Mouse (Mus musculus) CD4-positive, CD25-positive, alpha-beta regulatory T cell, adult 2 months (primary cell): Measurements from ENCODE around the gene Riok2.
"Not testable (repeated sequence)": the region's sequence is repeated elsewhere in the genome, so short reads cannot be mapped to it uniquely, and the experiment has no call there.

Experiments
- DNase-seq: peaks from one replicate; pipeline ENCODE4 v3.0.0-alpha.2; 2012; ENCODE audit warnings: low read depth, low spot score

Riok2 gene

DNA sequence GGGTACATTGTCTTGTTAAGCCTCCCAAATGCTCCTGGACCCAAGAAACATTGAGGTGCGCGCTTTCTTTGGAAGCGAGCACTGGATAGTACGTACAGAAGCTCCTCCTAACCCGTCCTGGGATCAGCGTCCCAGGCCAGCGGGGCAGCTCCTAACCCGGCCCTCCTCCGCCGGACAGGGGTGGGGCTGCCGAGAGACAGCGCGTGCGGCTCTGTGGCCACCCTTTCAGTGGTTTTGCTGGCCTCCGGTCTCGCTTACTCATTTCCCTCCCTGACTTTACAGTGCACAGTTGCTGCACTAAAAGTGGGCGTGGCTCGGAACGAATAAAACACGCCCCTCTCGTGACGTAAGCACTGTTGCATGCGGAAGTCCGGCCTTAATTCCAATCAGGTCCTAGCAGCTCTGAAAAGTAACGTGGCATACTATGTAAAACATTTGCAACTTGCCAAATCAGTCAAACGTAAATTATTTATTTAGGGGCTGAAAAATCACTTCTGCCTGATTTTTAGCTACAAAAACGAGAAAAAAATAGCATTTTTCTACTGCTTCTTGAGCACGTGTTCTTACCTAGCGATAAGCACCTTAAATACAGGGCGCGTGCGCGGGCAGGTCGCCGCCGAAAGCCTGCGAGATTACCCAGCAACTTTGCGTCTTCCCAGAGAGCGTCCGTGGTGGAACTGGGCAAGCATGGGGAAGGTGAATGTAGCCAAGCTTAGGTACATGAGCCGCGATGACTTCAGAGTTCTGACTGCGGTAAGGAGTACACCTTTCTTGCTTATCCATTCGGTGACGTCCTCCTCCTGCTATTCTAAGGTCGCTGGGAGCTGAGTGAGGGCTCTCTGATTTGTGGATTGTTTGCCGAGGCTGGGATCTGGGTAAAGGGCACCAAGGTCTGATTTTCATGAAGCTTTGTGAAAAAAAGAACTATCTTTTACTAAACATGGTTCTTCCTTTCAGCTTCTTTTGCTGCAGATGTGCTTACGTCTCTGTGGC, at the start of gene Riok2:
Gene Riok2, plus strand, starts transcription at position 392 of the 993 bp plus-strand sequence.
- DNase-seq = peak; percentile 98

DNA sequence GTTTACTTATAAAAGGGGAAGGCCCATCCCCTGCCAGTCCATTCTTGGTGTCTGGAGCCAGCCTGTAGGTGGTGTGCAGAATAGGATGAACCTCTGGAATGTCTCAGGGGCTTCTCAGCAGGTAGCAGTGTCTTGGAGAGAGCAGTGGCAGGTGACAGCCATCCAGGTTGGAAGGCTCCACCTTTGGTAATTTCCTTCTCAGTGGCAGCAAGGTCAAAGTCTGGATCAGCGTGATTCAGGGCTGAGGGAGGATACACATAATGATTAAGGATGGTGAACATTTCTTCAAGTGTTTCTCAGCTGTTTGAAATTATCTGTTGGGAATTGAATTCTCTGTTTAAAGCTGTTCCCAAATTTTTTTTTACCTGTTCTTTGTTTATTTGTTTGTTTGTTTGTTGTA, 48.1 kb upstream of the Riok2 start:
- not testable (repeated sequence) for DNase-seq

DNA sequence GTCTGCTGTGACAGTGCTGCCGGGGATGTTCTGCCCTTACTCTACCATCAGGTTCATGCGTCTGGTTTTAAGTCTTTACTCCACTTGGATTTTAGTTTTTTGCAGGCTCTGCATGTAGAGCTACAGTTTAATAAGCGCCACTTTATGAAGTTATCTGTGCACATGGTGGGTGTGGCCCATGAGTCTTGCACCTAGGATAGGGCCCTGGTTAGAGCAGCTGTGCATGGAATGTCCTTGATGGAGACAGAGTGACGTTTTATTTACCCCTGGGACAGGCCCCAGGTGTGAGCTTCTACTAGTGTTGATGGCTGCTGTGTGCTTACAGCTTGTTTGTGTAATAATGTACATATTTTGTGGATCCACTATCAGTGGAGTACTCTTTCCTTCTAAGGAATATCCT, 47.5 kb upstream of the Riok2 start:
- DNase-seq = no peak

DNA sequence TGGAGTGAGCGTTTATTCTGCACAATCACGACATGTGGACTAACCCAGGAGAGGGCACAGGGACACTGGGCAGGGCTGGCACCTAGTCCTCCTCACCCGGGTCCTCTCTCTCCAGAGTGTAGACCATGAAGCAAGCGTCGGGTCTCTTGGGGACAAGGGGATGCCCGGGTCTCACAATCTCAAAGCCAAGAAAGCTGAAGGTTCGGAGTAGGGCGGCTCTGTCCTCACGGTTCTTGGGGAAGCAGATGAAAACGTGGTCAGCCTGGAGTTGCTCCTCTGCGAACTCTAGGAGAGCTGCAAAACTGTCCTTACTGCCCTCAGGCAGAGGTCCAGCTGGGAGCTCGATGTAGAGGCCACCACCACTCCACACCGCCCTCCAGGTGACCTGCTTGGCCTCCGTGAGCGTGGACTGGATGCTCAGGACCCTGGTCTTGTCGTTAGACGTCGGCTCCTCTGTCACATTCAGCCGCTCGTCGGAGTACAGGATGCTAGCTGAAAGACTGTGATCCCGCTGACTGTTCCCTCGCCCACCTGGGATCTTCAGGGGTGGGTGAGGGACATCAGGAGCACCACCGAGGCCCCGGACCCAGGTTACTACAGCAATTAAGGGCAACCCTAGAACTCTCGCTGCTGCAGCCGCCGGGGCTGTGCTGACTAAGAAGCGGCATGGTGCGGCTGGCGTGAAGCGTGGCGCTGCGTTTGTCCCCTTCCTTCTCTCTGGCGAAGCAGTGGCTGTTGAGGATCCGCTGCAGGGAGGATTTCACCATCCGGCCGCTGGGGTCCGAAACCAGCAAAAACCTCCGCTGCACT, 28.5 kb upstream of the Riok2 start:
- not testable (repeated sequence) for DNase-seq

DNA sequence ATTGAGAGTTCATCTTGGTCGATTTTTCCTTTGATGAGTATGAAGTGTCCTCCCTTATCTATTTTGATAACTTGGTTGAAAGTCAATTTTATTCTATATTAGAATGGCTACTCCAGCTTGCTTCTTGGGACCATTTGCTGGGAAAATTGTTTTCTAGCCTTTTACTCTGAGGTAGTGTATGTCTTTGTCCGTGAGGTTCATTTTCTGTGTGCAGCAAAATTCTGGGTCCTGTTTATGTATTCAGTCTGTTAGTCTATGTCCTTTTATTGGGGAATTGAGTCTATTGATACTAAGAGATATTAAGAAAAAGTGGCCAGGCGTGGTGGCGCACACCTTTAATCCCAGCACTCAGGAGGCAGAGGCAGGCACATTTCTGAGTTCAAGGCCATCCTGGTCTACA, 27.8 kb upstream of the Riok2 start:
- not testable (repeated sequence) for DNase-seq

DNA sequence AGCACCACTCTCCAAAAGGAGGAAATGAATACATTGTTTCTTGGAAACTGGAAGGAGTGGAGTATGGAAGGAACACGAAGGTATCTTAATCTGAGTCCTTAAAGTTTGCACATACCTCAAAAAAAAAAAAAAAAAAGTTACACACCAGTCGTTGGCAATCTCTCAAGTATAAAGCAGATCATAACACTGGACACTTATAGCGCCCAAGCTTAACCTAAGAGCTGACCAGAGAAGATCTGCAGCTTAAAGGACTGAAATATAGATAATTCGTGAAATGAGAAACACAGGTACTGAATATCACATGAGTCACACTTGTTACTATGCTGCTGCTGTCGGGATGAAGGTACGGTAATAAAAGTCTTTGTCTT, 575 bp upstream of the Riok2 start:
- DNase-seq = no peak

DNA sequence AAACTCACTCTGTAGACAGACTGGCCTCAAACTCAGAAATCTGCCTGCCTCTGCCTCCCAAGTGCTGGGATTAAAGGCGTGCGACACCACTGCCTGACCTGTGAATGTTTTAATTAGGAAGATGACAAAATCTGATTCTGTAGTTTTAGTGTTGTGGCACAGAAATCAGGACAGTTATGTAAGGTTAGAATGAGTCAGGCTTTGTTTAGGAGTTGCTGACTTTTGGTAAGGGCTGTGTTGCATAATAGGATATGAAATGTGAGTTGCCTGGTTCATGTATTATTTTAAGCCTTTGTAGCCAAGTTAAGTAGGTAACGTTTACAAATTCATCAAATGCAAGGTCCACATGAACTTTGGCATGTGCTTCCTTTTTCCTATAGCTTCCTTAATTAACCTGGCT, 1.5 kb downstream of the Riok2 start:
- no peak for DNase-seq

DNA sequence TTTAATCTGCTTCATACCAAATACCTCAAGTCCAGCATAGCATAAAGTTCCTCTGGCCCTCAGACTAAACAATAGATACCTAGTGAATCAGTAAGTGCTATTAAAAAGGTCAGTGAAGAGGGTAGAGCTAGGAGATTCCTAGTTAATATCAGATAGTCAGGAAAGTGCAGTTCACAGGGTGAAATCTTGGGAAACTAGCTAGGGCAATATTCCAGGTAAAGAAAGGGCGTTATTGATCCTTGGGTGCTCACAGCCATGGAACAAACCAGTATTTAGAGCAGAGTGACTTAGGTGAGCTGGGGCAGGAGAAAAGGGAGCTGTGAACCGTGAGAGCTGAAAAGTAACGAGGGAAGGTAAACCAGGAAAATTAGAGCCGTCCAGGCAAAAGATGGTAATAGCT, 9.6 kb downstream of the Riok2 start:
- DNase-seq = no peak

DNA sequence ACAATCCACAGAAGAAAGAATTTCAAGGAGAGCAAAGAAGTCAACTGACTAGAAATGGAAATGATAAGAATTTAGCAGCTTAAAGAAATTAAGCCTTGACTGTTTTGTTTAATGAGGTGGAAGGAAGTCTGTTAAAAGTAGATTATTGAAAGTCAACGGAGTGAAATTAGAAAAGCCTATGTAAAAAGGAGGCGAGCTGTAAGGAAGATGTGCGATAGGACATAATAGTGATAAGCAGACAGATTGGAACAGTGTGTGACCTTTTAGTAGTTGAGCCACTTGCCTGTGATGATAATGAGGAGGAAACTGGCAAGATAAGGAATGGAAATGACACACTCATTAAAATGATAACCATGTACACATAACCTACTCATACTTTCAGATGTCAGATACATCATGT, 10.4 kb downstream of the Riok2 start:
- DNase-seq = no peak

DNA sequence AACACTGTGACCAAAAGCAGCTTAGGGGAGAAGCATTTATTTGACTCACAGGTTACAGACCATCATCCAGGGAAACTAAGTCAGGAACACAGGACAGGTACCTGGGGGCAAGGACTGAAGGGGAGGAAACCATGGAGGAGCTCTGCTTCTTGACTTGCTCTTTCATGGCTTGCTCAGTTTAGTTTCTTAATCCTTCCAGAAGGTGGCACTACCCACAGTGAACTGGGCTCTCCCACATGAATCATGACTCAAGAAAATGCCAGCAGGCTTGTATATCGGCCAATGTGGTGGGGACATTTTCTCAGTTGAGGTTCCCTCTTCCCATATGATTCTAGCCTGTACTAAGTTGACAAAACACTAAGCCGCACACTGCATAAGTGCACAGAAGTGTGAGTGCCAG, 12.0 kb downstream of the Riok2 start:
- peak; percentile 18 for DNase-seq

DNA sequence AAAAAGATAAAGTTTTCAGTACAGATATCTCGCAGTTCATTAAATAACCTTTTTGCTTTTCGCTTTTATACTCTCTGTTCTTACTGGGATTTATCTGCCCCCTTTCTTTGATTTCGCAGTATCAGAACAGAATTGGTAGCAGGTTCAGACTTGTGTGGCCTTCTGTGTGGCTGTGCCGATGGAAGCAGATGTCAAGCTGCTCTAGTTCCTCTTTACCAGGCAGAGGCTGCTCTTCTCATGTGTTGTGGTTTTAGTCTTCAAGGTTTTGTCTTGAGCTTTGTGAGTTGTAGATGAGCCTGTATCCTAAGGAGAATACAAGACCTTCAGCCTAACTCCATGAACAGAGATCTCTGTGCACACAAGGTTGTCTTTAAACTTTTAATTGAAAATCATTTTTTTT, 17.7 kb downstream of the Riok2 start:
- DNase-seq = no peak

DNA sequence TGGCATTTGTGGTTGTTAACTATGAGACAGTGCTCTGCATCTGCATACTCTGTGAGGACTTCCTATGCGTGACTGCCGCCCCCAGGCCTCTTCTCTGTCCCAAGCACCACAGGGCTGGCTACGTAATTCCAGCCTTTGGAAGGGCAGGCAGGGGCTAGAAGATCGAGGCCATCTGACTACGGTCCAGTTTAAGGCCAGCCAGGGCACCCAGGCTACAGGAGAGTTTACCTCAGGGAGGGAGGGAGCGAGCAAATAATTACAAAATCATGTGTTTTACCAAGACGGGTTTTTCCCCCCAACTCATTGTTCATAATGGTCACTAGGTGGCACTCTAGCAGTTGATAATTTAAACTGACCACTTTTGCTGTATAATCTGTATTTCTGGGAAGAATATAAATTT, 18.8 kb downstream of the Riok2 start:
- DNase-seq = peak; percentile 34

DNA sequence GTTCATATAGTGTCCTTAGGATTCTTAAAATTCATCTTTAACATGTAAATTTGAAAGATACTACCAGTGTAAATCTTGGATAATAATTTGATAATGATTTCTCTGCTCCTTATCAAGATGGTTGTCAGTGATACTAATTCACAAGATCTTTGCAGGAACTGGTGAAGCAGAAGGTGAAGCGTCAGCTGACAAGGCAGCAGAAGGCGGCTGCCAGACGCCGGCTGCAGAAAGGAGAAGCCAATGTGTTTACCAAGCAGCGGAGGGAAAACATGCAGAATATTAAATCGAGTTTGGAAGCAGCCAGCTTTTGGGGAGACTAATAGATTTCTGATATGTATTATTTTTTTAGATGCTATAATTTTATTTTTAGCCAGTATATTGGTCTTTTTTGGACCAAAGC, 19.2 kb downstream of the Riok2 start:
- no peak for DNase-seq

DNA sequence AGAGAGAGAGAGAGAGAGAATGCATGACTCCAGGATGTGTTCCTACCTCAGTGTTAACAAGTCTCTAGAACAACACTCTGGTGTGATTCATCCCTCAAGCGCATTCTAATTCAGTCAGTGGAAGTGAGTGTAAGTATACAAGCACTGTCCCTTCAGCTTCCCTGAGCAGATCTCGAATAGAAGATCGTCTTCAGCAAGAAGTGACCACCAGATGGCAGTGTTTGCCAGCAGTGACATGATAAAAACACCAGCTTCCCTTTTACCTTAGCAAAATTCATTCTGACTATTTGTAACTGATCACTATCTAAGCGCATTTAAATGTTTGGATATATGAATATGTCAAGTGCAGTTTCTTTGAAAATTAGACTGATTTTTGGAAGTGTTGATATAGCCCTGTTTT, 20.2 kb downstream of the Riok2 start:
- peak; percentile 89 for DNase-seq

DNA sequence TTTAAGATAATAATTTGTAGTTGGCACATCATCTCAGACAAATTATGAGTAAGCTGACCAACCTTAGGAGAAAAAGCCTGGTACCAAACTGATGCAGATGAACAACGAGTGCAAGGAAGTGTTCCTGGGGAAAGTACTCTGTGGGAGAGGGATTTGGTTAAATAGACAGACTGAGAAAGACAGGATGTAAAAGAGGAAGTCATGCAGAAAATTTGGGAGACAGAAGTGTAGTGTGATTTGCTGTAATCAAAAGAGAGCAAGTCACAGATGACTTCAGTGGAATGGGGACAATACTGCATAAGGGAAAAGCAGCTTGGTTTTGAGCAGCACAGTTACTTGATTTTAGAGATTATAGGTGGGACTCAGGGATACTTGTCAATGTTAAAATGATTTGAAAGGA, 22.8 kb downstream of the Riok2 start:
- no peak for DNase-seq

DNA sequence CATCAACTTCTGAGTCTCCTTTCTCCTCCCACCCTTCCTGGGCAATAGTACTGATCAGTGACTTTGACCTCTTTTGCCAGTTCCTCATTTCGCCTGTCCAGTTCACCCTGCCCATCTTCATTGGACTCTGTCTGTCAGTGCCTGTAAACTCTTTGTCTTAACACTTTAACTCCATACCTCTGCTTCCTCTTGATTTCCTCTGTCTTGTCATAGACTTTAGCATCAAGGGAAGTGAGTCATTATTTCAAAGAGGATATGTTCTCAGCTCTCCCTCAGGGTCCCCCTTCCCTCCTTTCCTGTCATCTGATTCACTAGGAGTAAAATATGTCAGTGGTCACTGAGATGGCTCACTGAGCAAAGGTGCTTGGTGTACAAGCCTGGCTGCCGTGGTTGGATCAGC, 24.6 kb downstream of the Riok2 start:
- no peak for DNase-seq

DNA sequence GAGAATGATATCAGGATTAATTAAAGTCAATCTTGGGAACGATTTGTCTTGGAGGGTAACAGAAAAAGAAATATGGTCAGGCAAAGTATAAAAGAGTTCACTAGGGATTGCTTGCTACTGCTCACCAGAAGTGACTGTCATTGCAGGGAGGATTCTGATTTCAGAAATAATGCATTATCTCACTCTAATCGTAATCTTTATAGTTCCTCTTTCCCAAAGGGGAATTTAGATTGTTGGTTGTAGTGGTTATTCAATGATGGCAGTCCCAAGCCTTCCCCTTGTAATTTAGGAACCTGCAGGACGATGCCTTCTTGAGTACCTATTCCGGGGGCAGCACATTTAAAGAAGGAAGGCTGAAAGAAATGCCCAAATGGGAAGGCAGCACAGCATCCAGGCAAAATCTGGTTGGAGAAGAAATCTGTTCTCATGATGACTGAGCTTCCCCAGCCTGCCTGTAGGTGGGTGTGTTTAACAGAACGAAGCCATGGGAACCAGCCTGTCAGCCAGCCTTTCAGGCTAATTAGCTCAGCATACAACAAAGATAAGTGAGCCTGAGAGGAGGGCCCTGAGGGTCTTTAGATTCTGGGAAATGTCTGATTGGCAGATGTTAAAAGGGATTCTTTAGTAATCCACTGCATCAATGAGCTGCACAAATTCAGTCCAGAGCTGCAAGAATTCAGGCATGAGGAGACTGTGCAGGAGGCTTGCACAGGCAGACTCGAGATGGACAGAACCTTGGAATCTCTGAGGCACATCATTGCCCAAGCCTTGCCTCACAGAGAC, 28.3 kb downstream of the Riok2 start, which contains the start of gene Lix1:
Gene Lix1, plus strand, starts transcription at position 451 of the 783 bp plus-strand sequence.
- peak; percentile 28 for DNase-seq

DNA sequence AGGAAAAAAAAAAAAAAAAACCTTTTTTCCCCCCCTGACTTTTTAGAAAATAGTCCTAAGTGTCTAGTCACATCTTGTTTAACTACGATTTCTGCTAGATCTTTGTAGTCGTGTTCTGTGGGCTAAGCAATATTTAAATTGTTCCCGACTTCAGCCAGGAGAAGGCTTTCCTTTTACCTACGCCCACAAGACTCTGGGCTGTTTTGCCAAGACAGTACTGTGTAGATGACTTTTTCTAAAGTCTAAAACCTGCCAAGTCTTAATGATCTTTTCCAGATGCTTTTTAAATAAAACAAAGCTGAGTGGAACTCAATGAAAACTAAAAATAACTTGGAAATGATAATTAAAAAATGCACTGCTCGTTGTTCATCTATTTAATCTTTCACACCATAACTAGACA, 28.9 kb downstream of the Riok2 start:
- no peak for DNase-seq

DNA sequence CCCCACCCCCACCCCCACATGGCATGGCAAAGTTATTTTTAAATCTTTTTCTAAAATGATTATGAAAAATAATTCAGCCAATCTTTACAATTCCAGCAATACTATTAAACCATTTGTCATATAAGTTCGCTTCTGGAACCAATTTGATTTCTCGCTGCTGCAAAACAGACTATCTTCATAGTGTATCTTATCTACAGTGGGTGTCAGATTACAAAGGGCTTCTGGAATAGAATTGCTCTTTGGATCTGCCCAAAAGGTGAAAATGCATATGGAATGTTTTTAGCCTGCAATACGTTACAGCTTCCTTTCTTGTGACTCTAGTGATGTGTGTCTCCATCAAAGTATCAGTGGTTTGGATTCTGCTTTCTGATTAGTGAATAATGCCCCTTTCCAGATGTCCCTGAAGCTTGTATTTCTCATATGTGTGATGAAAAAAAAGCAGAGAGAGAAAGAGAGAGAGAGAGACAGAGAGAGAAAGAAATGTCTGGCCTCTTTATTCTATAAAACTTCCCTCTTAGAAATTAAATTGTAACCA, 29.5 kb downstream of the Riok2 start:
- no peak for DNase-seq

DNA sequence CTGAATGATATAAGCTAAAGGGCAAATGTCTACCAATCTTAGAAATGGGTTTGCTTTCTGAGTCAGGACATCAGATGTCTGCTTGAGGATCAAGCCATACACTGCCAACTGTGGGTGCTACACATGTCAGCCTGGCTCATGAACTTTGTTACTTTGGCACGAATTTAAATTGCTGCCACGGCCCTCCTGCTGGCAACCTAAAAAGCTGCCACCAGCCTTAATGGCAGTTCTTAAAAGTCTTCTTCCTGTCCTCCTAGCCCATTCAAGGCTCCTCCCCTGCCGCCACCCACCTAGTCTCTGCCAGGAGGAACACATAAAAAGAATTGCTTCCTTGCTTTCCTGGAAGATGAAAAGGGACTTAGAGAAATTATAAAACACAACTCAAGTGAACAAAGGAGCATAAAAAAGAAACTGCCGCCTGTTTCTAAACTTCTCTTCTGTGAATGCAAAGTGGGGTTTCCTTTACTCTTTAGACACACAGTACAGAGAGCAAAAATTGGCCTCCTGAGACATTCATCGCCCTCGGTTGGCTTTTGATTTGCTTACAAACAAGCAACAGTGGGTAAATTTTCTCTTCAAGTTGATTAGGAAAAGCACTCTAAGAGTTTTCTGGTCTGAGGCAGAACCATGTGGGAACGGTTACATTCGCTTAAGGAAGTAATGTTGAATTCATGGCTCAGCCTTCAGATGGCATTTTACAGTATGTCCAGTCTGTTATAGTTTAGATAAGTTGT, 30.9 kb downstream of the Riok2 start:
- peak; percentile 46 for DNase-seq

DNA sequence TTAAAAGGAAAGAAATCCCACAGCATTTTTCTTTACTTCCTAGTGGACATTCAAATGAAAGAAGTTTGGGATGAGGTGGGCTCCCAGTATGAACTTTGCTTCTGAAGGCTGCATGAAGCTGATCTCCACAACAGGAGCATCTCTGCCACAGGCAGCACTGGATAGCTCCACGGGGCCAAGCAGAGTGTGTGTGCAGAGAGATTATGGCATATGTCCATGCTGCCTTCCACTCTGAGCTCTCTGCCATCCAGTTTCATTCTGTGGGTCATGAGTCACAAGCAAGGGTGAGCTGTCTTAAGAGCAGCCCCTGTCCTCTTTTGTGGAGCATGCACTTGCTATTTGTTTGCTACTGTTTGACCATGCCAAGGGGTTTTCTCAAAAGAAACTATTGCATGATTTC, 31.5 kb downstream of the Riok2 start:
- DNase-seq = no peak
